Mouse (Mus musculus): ENCODE measurements around the gene Adora1.
A peak's percentile ranks its signal among the peaks of the same experiment; 100 is the strongest.

Adora1 gene

GRCm38 (mm10) chr1:134152626-134153590 is 82.3 kb downstream of the Adora1 start:
- no peak for DNase-seq

GRCm38 (mm10) chr1:134151655-134152412 is 83.4 kb downstream of the Adora1 start:
- DNase-seq = peak; percentile 92 to 93

- DNase-seq = no peak
Measured at GRCm38 (mm10) chr1:134150745-134151144, 84.5 kb downstream of the Adora1 start.

- no peak for DNase-seq
Measured at GRCm38 (mm10) chr1:134150076-134150475, 85.2 kb downstream of the Adora1 start.
